Mouse (Mus musculus): Measurements from ENCODE around the gene Gm26727. TPM values are rescaled to one million over a fixed set of nuclear protein-coding genes. Genes with fewer than 3 reads are reported as not detected.
"Not testable (repeated sequence)": the region's sequence is repeated elsewhere in the genome, so short reads cannot be mapped to it uniquely, and the experiment has no call there.

Gm26727 gene
- not detected for total RNA-seq (2021)
- long read RNA-seq, experiment 1 = 0 reads
- long read RNA-seq, experiment 2 = 0 reads

DNA sequence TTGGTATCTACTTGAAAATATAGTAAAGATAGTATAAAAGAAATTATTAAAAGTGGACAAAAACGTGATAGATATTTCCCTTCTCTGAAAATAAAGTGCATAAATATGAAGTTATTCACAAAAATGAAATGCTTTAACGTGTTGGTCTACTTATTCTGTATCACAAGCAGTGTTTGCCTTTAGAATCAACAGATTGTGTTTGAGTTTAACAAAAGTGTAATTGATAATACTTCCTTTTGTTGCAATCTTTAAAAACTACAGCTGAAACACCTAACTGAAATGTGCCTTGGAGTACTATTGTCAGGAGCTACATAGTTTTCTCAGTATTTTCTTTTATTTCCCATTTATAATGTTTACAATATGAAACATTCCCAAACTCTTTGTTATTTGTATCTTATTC is at the start of gene Gm26727:
Gene Gm26727, minus strand, starts transcription at position 101 of the 400 bp plus-strand sequence.
- intact Hi-C loops (cut with DNase I) = no loop called here
- DNase-seq = no peak

- intact Hi-C loops (cut with DNase I) = no loop called here
These were observed 48.1 kb upstream of the Gm26727 start for GRCm38 (mm10) chr2:67481051-67481450.

DNA sequence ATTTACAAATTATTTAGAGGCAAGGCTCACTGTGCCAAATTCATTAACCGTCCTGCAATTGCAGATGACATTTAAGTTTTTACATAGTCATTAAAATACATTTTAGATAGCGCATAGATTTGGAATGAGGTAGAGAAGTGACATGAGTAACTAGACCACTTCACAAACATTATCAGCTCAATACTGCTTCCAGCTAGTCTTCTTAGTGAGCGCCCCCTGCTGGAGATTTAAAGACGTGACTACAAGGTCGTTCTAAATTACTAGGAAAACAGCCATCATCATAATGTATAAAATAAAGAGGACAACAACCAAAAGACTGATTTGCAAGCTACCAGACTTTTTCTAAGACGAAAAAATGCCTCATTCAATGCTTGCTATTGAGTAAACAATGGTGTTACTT is 44.8 kb upstream of the Gm26727 start:
- peak in 1 of 2 experiments; percentile 27 for DNase-seq
- intact Hi-C loops (cut with DNase I) = no loop called here

More at GRCm38 (mm10) chr2:67481051-67481450, 48.1 kb upstream of the Gm26727 start:
- peak; percentile 37 to 51 for DNase-seq

DNA sequence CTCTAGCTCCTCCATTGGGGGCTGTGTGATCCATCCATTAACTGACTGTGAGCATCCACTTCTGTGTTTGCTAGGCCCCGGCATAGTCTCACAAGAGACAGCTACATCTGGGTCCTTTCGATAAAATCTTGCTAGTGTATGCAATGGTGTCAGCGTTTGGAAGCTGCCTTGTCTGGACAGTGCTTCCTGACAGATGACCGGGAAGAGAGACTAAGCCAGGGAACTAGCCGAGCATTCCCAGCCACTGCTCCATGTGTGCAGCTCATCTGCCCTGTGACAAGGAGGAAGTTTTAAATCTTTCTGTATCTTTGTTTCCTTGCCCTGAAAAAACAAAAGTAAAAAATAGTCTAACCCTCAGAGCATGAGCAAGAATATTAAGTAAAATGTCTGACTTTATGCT is 37.0 kb upstream of the Gm26727 start:
- DNase-seq; intact Hi-C loops (cut with DNase I): not testable (repeated sequence)

DNA sequence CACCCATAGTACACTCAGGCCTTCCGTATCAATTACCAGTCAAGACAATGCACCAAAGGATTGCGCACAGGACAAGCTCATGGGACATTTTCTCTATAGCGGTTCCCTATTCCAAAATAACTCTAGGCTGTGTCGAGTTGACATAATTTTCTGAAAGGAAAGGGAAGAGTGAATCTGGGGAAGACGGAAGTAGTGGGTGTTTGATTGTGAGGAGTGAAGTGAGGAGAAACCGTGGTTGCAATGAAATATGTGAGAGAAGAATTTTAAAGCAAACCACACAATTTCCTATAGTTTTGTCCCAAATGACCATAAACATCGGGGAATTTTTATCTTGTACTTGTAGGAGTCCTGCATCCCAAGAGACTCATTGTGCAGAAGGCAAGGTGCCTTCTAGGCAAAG is 34.1 kb upstream of the Gm26727 start:
- intact Hi-C loops (cut with DNase I) = no loop called here
- DNase-seq = no peak

DNA sequence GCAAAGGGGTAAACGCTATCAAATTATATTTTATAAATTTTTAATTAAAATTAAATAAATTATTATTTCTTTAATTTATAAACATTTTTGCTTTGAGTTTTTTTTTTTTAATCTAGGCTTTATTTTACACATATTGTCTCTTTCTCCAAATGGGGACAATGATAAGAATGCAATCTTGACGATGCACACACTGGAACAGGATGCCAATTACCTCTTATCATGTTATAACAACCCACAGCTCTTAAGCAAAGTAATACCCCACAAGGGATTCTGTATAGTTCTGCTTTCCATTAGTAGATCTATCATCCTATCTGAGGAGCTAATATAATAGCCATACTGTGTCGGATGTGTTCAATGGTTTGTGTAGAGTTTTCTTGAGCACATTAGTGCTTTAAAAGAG is 27.9 kb upstream of the Gm26727 start:
- intact Hi-C loops (cut with DNase I) = no loop called here
- no peak for DNase-seq

- peak; percentile 30 to 40 for DNase-seq
- intact Hi-C loops (cut with DNase I) = no loop called here
These were observed 14.2 kb upstream of the Gm26727 start for GRCm38 (mm10) chr2:67447206-67447605.

- intact Hi-C loops (cut with DNase I) = no loop called here
- DNase-seq = no peak
These were observed 13.8 kb upstream of the Gm26727 start for GRCm38 (mm10) chr2:67446772-67447171.

- intact Hi-C loops (cut with DNase I) = no loop called here
- DNase-seq = peak; percentile 20 to 21
These were observed 12.8 kb upstream of the Gm26727 start, which contains the start of gene Xirp2 for GRCm38 (mm10) chr2:67445780-67446179. Gene Xirp2, plus strand, starts transcription at chr2:67446002.

GRCm38 (mm10) chr2:67438309-67438708 is 5.3 kb upstream of the Gm26727 start:
- intact Hi-C loops (cut with DNase I) = no loop called here

GRCm38 (mm10) chr2:67422799-67423198 is 10.2 kb downstream of the Gm26727 start:
- intact Hi-C loops (cut with DNase I) = no loop called here
- no peak for DNase-seq

More at GRCm38 (mm10) chr2:67438309-67438708, 5.3 kb upstream of the Gm26727 start:
- no peak for DNase-seq

GRCm38 (mm10) chr2:67420853-67421252 is 12.1 kb downstream of the Gm26727 start:
- intact Hi-C loops (cut with DNase I) = no loop called here

GRCm38 (mm10) chr2:67413425-67413824 is 19.6 kb downstream of the Gm26727 start, which contains the start of gene Gm21830:
Gene Gm21830, plus strand, starts transcription at chr2:67413725.
- intact Hi-C loops (cut with DNase I); DNase-seq: not testable (repeated sequence)

More at GRCm38 (mm10) chr2:67420853-67421252, 12.1 kb downstream of the Gm26727 start:
- DNase-seq = no peak

Other genes starting within 250 kb of the Gm26727 start
- not detected for gene Gm21830, start 19.5 kb downstream of the Gm26727 start, total RNA-seq (2021)
- 100 to 1,000 TPM; 919 to 955 TPM for gene Xirp2, start 12.8 kb upstream of the Gm26727 start, total RNA-seq (2021)
- gene B3galt1, start 132.7 kb upstream of the Gm26727 start, total RNA-seq (2021) = 1 to 10 TPM; 1.4 to 1.6 TPM

Measured in gastrocnemius, postnatal 36 days (tissue).